7 mouse cellular contexts compared by ENCODE assay signal in genomic region chr7:75371991-75372390, GRCm38 (mm10).
DNase-seq lines count a peak whose midpoint lies in the region; ATAC-seq and TF ChIP-seq lines count a peak whose summit lies in the region.

No protein-coding gene starts in this region.

- peak; percentile 45 to 53 for DNase-seq in lung, adult 18-20 months
- no peak for DNase-seq in lung, adult 2 months
- DNase-seq in lung, postnatal 25 days (ENCODE audit: low spot score) = peak; percentile 57
- peak; percentile 89 for DNase-seq in thymus, postnatal 0 days (ENCODE audit: low spot score)
- no peak for DNase-seq in adrenal gland, adult 8-10 months
- no peak for DNase-seq in ovary, postnatal 10 days (ENCODE audit: low spot score)

- H3K4me3 ChIP-seq in lung, adult 2 months (replicated peaks; ENCODE audit: extremely low read depth, low read depth, low read length) = no peak overlapping the region
- H3K4me3 ChIP-seq in heart, embryonic 12.5 days = no peak overlapping the region

- H3K4me2 ChIP-seq in heart, embryonic 12.5 days = no peak overlapping the region

- no peak for TF ChIP-seq CTCF in lung, adult 2 months (IDR thresholded peaks at IDR 0.05; ENCODE audit: insufficient read depth, low read length)

- H3K4me1 ChIP-seq in lung, adult 2 months (ENCODE audit: control insufficient read depth, insufficient read depth, low read length) = peaks cover 3% of the 10 kb centered on the region
- peaks cover 25% of the 10 kb centered on the region for H3K4me1 ChIP-seq in heart, embryonic 12.5 days (replicated peaks)

- no peak overlapping the region for H3K27ac ChIP-seq in heart, embryonic 12.5 days (ENCODE audit: poor library complexity, severe bottlenecking)

- no peak for TF ChIP-seq POLR2A in lung, adult 2 months (IDR thresholded peaks at IDR 0.05; ENCODE audit: borderline replicate concordance, extremely low read depth, low read depth, low read length)

- ATAC-seq in heart, embryonic 12.5 days (ENCODE audit: insufficient number of reproducible peaks, low FRiP score) = 0 out of 2 replicates have a peak, but pooled peaks have one; percentile 31

- H3K36me3 ChIP-seq in heart, embryonic 12.5 days = no peaks in the 10 kb centered on the region

- H3K27me3 ChIP-seq in heart, embryonic 12.5 days (replicated peaks) = no peaks in the 10 kb centered on the region

- H3K9ac ChIP-seq in heart, embryonic 12.5 days = no peak overlapping the region; the same call in 1 of the 2 replicates

- WGBS in lung, adult 2 months = 35% methylated on average over 6 of the region's 6 CpGs
- 29% methylated on average over 6 of the region's 6 CpGs for WGBS in heart, embryonic 12.5 days

- H3K9me3 ChIP-seq in heart, embryonic 12.5 days (replicated peaks) = no peaks in the 10 kb centered on the region

Comparison
In these comparisons a context has a peak if more than half of its experiments do, and no peak if none do; other contexts are left out.
1. DNase-seq: peak in lung, adult 18-20 months (2 of 2), lung, postnatal 25 days (single experiment) and thymus, postnatal 0 days (single experiment); none in lung, adult 2 months (single experiment), adrenal gland, adult 8-10 months (single experiment) and ovary, postnatal 10 days (single experiment).